Mouse (Mus musculus): ENCODE measurements around the gene Ear6.

Gene Ear6

DNA sequence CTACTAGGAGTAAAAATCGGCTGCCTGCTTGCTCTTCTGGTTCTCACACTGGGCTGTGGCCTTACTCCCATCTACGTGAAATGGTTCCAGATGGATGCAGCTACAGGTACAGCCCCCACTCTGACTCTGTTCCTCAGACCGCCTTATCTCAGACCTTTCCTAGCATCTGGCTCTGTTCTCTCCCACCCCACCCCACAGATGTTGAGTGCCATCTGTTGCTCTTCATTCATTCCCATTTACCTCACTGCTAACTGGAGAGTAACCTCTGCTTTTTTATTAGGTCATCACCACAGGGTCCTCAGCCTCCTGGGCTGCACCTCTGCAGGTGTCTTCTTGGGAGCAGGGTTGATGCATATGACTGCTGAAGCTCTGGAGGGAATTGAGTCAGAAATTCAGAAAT, 40.3 kb downstream of the Ear6 start:
- no peak for DNase-seq (ENCODE audit: low spot score in 2 of 2)

DNA sequence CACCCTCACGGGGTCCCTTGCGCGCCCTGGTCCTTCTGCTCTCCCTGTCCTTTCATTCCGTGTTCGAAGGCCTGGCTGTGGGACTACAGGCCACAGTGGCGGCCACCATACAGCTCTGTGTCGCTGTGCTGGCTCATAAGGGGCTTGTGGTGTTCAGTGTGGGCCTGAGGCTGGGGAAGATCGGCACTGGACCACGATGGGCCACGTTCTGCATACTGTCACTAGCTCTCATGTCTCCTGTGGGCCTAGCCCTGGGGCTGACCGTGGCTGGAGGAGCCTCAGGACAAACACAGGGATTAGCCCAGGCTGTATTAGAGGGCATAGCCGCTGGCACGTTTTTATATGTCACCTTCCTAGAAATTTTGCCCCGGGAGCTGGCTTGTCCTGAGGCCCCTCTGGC, 41.6 kb downstream of the Ear6 start:
- no peak for DNase-seq (ENCODE audit: low spot score in 2 of 2)

DNA sequence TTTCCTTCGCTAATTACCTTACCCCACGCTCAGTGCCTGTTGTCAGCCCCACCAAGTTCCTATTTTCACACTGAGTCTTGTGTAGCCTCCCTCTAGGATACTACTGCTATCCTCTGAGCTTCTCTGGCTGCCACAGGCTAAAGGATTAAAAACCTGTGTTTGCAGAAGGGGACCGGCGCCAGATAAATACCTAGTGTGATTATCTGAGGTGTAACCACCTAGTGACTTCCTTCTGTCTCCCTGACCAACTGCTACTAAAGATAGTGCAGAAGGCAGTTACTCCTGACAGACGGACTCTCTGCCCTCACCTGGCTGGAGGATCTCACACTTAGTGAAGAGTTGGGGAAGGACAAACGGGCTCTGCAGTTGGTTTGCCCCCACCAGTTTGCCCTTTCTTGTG, 42.5 kb downstream of the Ear6 start:
- no peak for DNase-seq (ENCODE audit: low spot score in 2 of 2)

DNA sequence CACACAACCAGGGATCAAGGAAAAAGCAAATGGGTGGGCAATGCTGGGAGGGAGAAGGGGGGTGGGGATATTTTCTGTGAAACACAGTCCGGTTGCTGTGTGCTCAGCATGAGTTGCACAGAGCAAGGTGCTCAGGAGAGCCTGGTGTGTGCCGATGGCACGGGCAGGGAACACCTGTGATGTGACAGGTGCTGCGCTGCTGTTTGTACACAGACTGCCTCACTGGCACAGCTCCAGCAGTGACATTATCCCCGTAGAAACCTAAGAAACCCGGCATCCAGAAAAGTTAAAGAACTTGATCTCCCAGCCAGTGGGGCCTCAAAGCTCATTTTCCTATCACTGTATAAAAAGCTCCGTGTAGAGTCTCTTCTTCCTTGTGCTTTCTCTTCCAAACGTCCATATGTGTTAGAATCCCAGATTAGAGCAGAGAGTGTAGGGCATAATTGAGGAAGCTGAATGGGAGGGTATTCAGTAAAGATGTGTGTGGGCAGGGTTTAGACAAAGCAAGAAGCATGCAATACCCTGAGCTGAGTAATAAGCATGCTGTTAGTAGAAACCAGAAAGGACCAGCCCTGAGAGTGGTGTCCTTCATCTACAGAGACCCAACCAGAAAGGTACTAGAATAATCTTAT, 43.2 kb downstream of the Ear6 start:
- no peak for DNase-seq (ENCODE audit: low spot score in 2 of 2)

DNA sequence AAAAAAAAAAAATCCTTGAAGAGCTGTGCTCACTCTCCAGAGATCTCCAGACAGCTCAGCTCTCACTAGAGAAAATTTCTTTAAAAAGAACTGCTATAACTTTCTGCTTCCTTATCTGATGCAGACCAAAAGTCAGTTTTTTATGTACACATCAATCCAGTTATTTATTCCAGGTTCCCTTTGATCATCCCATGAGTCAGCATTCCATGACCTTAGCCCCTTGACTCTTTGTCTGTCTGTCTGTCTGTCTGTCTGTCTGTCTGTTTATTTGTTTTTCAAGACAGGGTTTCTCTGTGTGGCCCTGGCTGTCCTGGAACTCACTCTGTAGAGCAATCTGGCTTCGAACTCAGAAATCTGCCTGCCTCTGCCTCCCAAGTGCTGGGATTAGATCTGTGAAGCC, 45.9 kb downstream of the Ear6 start:
- DNase-seq (ENCODE audit: low spot score in 2 of 2), result no peak

DNA sequence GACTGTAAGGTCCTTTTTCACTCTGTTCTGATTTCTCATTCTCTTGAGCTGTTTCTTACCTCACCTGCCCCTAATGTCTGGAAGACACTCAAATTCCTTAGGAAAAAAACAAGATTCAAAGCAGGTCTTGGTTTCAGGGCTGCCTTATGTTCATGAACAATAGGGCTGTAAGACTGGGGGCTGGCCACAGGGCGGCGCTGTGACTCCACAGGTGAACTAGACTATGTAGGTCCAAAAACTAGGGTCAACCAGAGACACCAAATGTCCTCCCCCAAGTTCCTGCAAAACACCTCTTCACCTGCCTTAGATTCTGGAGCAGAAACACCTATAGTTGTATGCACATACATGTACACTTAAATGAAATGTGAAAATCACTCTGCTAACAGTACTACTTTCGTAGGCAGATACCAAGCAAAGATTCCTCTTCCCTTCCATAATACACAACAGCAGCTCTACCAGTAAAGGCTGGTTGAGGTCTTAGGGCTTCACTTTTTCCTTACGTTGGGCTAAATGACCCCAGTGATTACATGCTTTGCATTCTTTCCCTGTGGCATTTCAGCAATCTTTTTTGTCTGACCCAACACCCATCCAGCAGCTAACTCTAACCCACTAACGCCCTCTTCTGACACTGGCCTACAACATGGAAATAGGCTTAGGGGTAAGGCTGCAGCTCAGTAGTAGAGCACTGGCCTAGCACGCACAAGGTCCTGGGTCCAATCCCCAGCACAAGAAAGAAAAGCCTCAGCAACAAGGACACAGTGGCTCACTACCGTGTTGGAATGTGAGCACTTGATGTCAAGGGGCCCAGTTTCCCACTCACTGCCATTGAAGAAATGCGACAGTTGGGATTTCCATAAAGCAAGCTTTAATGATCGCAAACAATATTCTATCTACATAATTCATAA, 49.6 kb downstream of the Ear6 start:
- peak; percentile 71 to 90 for DNase-seq (ENCODE audit: low spot score in 2 of 2)

DNA sequence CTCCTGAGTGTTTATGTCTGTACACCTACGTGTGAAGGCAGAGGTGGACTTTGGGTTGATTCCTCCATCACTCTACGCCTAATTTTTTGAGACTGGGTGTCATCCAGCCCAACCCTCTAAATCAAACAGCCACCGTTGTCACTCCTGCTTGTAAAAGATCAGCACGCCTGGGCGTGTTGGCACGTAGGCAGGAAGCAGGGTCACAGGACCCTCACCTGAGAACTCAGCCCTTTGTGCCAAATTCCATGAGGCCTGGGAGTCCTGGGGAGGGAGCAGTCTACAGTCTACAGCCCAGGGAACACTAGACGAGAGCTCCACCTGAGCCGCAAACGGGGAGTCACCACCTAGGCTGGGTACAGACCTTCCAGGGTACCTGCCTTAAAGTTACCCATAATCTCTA, 50.3 kb downstream of the Ear6 start:
- no peak for DNase-seq (ENCODE audit: low spot score in 2 of 2)
